Mouse (Mus musculus): Measurements from ENCODE around the gene 4921517D22Rik. TPM values are rescaled to one million over a fixed set of nuclear protein-coding genes. Genes with fewer than 3 reads are reported as not detected.

The 4921517D22Rik gene
- polyA plus RNA-seq, 1 experiment from 2014 or later: not detected

- H3K9me3 ChIP-seq (ENCODE audit: low read length): no peaks in the 10 kb centered on the region
- DNase-seq (ENCODE audit: low spot score): peak; percentile 69
- peak overlapping the region; percentile 60 for H3K27ac ChIP-seq (ENCODE audit: low read length)
- TF ChIP-seq CTCF (IDR thresholded peaks at IDR 0.05) (no peak), EP300 (IDR thresholded peaks at IDR 0.05) (peak; percentile 56)
- H3K4me2 ChIP-seq (replicated peaks; ENCODE audit: low read depth, low read length): no peak overlapping the region; the same call in 1 of the 2 replicates
- peak; percentile 85 for ATAC-seq
- H3K4me1 ChIP-seq (ENCODE audit: insufficient read depth, low read depth, low read length): no peaks in the 10 kb centered on the region; the same call in 1 of the 2 replicates
- H3K9ac ChIP-seq (replicated peaks; ENCODE audit: low read depth): no peak overlapping the region
- no peaks in the 10 kb centered on the region for H3K27me3 ChIP-seq (replicated peaks; ENCODE audit: insufficient read depth, low read length)
- H3K4me3 ChIP-seq (ENCODE audit: low read depth, low read length): no peak overlapping the region
- H3K36me3 ChIP-seq (ENCODE audit: insufficient read depth, low read length): peaks cover 6% of the 10 kb centered on the region; the same call in 1 of the 2 replicates
- WGBS: 14% methylated on average over 11 of the region's 11 CpGs
Measured at GRCm38 (mm10) chr13:59668501-59669093, 25.3 kb downstream of the 4921517D22Rik start.

GRCm38 (mm10) chr13:59667763-59668162, 26.1 kb downstream of the 4921517D22Rik start:
- H3K4me2 ChIP-seq (replicated peaks; ENCODE audit: low read depth, low read length): no peak overlapping the region
- no peak for TF ChIP-seq CTCF (IDR thresholded peaks at IDR 0.05)
- no peak for TF ChIP-seq EP300 (IDR thresholded peaks at IDR 0.05)
- ATAC-seq: no peak
- H3K4me3 ChIP-seq (ENCODE audit: low read depth, low read length): no peak overlapping the region
- no peaks in the 10 kb centered on the region for H3K27me3 ChIP-seq (replicated peaks; ENCODE audit: insufficient read depth, low read length)
- H3K9ac ChIP-seq (replicated peaks; ENCODE audit: low read depth): no peak overlapping the region
- no peak overlapping the region for H3K27ac ChIP-seq (ENCODE audit: low read length)
- no peaks in the 10 kb centered on the region; the same call in 1 of the 2 replicates for H3K4me1 ChIP-seq (ENCODE audit: insufficient read depth, low read depth, low read length)
- 81% methylated on average over 5 of the region's 5 CpGs for WGBS
- no peak for DNase-seq (ENCODE audit: low spot score)
- no peaks in the 10 kb centered on the region for H3K9me3 ChIP-seq (ENCODE audit: low read length)
- peaks cover 6% of the 10 kb centered on the region; the same call in 1 of the 2 replicates for H3K36me3 ChIP-seq (ENCODE audit: insufficient read depth, low read length)

GRCm38 (mm10) chr13:59663939-59664712, 29.8 kb downstream of the 4921517D22Rik start:
- peaks cover 6% of the 10 kb centered on the region; the same call in 1 of the 2 replicates for H3K36me3 ChIP-seq (ENCODE audit: insufficient read depth, low read length)
- H3K4me2 ChIP-seq (replicated peaks; ENCODE audit: low read depth, low read length): no peak overlapping the region
- ATAC-seq: no peak

GRCm38 (mm10) chr13:59661966-59662365, 31.9 kb downstream of the 4921517D22Rik start:
- 92% methylated on average over 12 of the region's 12 CpGs for WGBS
- Histone ChIP-seq H3K27ac (ENCODE audit: low read length) (no peak overlapping the region), H3K4me1 (ENCODE audit: insufficient read depth, low read depth, low read length) (no peaks in the 10 kb centered on the region), H3K9ac (replicated peaks; ENCODE audit: low read depth) (no peak overlapping the region), H3K4me3 (ENCODE audit: low read depth, low read length) (no peak overlapping the region), H3K36me3 (ENCODE audit: insufficient read depth, low read length) (peaks cover 6% of the 10 kb centered on the region; the same call in 1 of the 2 replicates), H3K9me3 (ENCODE audit: low read length) (no peaks in the 10 kb centered on the region), H3K4me2 (replicated peaks; ENCODE audit: low read depth, low read length) (no peak overlapping the region), H3K27me3 (replicated peaks; ENCODE audit: insufficient read depth, low read length) (no peaks in the 10 kb centered on the region)
- no peak for TF ChIP-seq CTCF (IDR thresholded peaks at IDR 0.05)
- TF ChIP-seq EP300 (IDR thresholded peaks at IDR 0.05): no peak
- no peak for ATAC-seq
- no peak for DNase-seq (ENCODE audit: low spot score)

More at GRCm38 (mm10) chr13:59663939-59664712, 29.8 kb downstream of the 4921517D22Rik start:
- H3K9ac ChIP-seq (replicated peaks; ENCODE audit: low read depth): no peak overlapping the region
- no peak overlapping the region for H3K4me3 ChIP-seq (ENCODE audit: low read depth, low read length)
- no peak for DNase-seq (ENCODE audit: low spot score)
- TF ChIP-seq EP300 (IDR thresholded peaks at IDR 0.05) (no peak), CTCF (IDR thresholded peaks at IDR 0.05) (no peak)
- no peaks in the 10 kb centered on the region for H3K27me3 ChIP-seq (replicated peaks; ENCODE audit: insufficient read depth, low read length)
- peak overlapping the region; percentile 9; the same call in 1 of the 2 replicates for H3K27ac ChIP-seq (ENCODE audit: low read length)
- no peaks in the 10 kb centered on the region for H3K9me3 ChIP-seq (ENCODE audit: low read length)
- H3K4me1 ChIP-seq (ENCODE audit: insufficient read depth, low read depth, low read length): no peaks in the 10 kb centered on the region; the same call in 1 of the 2 replicates
- 88% methylated on average over 19 of the region's 19 CpGs for WGBS

- H3K4me1 ChIP-seq (ENCODE audit: insufficient read depth, low read depth, low read length): peaks cover 4% of the 10 kb centered on the region; the same call in 1 of the 2 replicates
- ATAC-seq: peak; percentile 18; the same call in 1 of the 2 replicates
- DNase-seq (ENCODE audit: low spot score): peak; percentile 39
- H3K36me3 ChIP-seq (ENCODE audit: insufficient read depth, low read length): peaks cover 6% of the 10 kb centered on the region; the same call in 1 of the 2 replicates
- H3K4me2 ChIP-seq (replicated peaks; ENCODE audit: low read depth, low read length): no peak overlapping the region
- H3K9me3 ChIP-seq (ENCODE audit: low read length): no peaks in the 10 kb centered on the region
- no peak overlapping the region for H3K4me3 ChIP-seq (ENCODE audit: low read depth, low read length)
- no peak overlapping the region for H3K27ac ChIP-seq (ENCODE audit: low read length)
- no peak overlapping the region for H3K9ac ChIP-seq (replicated peaks; ENCODE audit: low read depth)
- H3K27me3 ChIP-seq (replicated peaks; ENCODE audit: insufficient read depth, low read length): no peaks in the 10 kb centered on the region
- TF ChIP-seq CTCF (IDR thresholded peaks at IDR 0.05) (no peak), EP300 (IDR thresholded peaks at IDR 0.05) (no peak)
- WGBS: 69% methylated on average over 8 of the region's 8 CpGs
Measured at GRCm38 (mm10) chr13:59661387-59661786, 32.5 kb downstream of the 4921517D22Rik start.

GRCm38 (mm10) chr13:59660371-59660770, 33.5 kb downstream of the 4921517D22Rik start:
- H3K27ac ChIP-seq (ENCODE audit: low read length): no peak overlapping the region
- H3K4me2 ChIP-seq (replicated peaks; ENCODE audit: low read depth, low read length): no peak overlapping the region
- DNase-seq (ENCODE audit: low spot score) (no peak), ATAC-seq (no peak)
- peaks cover 4% of the 10 kb centered on the region; the same call in 1 of the 2 replicates for H3K4me1 ChIP-seq (ENCODE audit: insufficient read depth, low read depth, low read length)
- H3K9ac ChIP-seq (replicated peaks; ENCODE audit: low read depth): no peak overlapping the region
- no peak for TF ChIP-seq CTCF (IDR thresholded peaks at IDR 0.05)
- TF ChIP-seq EP300 (IDR thresholded peaks at IDR 0.05): no peak
- 95% methylated on average over 3 of the region's 3 CpGs for WGBS
- no peaks in the 10 kb centered on the region for H3K9me3 ChIP-seq (ENCODE audit: low read length)
- 0 out of 2 replicates have a peak, but pooled peaks cover 6% of the 10 kb centered on the region for H3K36me3 ChIP-seq (ENCODE audit: insufficient read depth, low read length)
- H3K27me3 ChIP-seq (replicated peaks; ENCODE audit: insufficient read depth, low read length): no peaks in the 10 kb centered on the region
- no peak overlapping the region for H3K4me3 ChIP-seq (ENCODE audit: low read depth, low read length)
